Mouse (Mus musculus) stomach, embryonic 15.5 days (tissue): Measurements from ENCODE around the gene Add1. TPM values are rescaled to one million over a fixed set of nuclear protein-coding genes. Genes with fewer than 3 reads are reported as not detected.

ENCODE experiments used
- ATAC-seq: fragments of 200-750 bp; cut with Nextera tagmentation; 2 replicates; pipeline ENCODE4 v1.8.0; 2017; ENCODE audit warnings: low read depth, moderate number of reproducible peaks, moderate TSS enrichment; ENCODE audit not compliant: insufficient read depth, low FRiP score
- H3K27ac ChIP-seq: fragments of 300-500 bp; sonication (generic); 2 replicates; pipeline ENCODE4 v1.5.1; 2015; ENCODE audit warnings: mild to moderate bottlenecking, inconsistent platforms
- H3K27me3 ChIP-seq: fragments of 300-500 bp; sonication (generic); replicated peaks from 2 replicates; pipeline ENCODE4 v1.6.1; 2015; ENCODE audit warnings: inconsistent platforms
- H3K36me3 ChIP-seq: fragments of 300-500 bp; sonication (generic); 2 replicates; pipeline ENCODE4 v1.6.1; 2015; ENCODE audit warnings: inconsistent platforms
- H3K4me1 ChIP-seq: fragments of 300-500 bp; sonication (generic); 2 replicates; pipeline ENCODE4 v1.6.1; 2015; ENCODE audit warnings: inconsistent platforms
- H3K4me2 ChIP-seq: fragments of 300-500 bp; sonication (generic); 2 replicates; pipeline ENCODE4 v1.6.1; 2015; ENCODE audit warnings: mild to moderate bottlenecking, inconsistent platforms
- H3K4me3 ChIP-seq: fragments of 300-500 bp; sonication (generic); replicated peaks from 2 replicates; pipeline ENCODE4 v1.5.1; 2015; ENCODE audit warnings: inconsistent platforms
- H3K9ac ChIP-seq: fragments of 300-500 bp; sonication (generic); 2 replicates; pipeline ENCODE4 v1.6.1; 2015; ENCODE audit warnings: inconsistent platforms
- H3K9me3 ChIP-seq: fragments of 300-500 bp; sonication (generic); 2 replicates; pipeline ENCODE4 v1.6.1; 2016; ENCODE audit warnings: inconsistent platforms
- whole genome bisulfite sequencing: fragments of 180-500 bp; shearing (Covaris S2); methylation state at CpG from one replicate; pipeline ENCODE4 v1.1.7; 2015; 5-methylcytosine and 5-hydroxymethylcytosine counted together
- microRNA-seq: library from miRNA; unstranded; fragments of <30 nt; microRNA quantifications from one replicate; pipeline ENCODE4, GENCODE M21; 2016
- polyA plus RNA-seq: library from polyadenylated mRNA; unstranded; fragments of >200 nt; fragmentation: Nextera tagmentation; extraction: Ambion mirVana; gene quantifications from 2 replicates; pipeline ENCODE4 v1.2.1, GENCODE M21; 2015

Gene Add1
- polyA plus RNA-seq, 1 experiment from 2014 or later: 168 TPM

DNA sequence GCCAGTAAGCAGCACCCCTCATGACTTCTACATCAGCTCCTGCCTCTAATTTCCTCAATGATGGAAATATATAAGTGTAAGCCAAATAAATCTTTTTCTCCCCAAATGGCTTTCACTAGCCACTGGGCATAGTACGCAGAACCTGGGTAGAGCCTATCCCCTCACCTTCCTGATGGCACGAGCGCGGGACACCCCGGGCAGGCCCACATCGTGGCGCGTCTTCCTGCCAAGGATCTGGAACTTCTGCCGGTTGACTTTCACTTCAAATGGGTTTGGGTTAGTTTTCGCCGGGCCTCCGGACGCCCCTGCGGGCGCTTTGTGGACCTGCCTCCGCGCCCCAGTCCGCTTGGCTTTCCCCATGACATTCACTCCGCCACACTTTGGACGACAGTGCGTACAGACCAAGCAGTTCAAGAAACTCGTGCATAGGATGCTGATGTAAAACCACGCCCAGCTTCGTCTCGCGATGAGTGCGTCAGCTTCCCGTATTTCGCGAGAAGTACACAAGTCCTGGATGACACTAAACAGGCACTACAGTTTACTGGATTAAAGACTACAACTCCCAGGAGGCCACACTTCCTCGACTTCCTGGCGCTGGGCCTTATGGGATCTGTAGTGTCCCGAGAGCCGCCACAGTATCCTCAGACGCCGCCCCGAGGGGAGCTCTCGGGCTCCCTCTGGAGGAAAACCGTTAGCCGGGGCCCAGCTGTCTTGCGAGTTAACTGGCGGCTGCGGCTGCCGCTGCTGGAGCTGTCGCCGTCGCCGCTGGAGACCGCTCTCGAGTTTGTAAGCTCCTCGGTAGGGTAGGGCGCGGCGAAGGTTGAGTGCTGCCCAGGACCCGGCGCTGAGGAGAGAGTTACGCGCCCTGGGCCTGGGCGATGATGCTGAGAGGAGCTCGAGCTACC is 86.5 kb downstream of the Add1 start, which contains the start of the genes Nop14 and Grk4:
TSS of gene Nop14 (minus strand) at position 463 of the 905 bp plus-strand sequence.
TSS of gene Grk4 (plus strand) at position 694 of the 905 bp plus-strand sequence.
- peak within 1 kb of the TSS; percentile 84 for H3K27ac ChIP-seq
- H3K4me1 ChIP-seq: peaks cover 3% of the 10 kb centered on the region
- no peaks in the 10 kb centered on the region for H3K9me3 ChIP-seq
- no peaks in the 10 kb centered on the region for H3K27me3 ChIP-seq
- WGBS: under 1% methylated on average over 60 of the region's 60 CpGs
- H3K36me3 ChIP-seq: peaks cover 9% of the 10 kb centered on the region
- peak within 1 kb of the TSS; percentile 72 for H3K4me3 ChIP-seq
- H3K4me2 ChIP-seq: peak within 1 kb of the TSS; percentile 73
- peak; percentile 100 for ATAC-seq
- H3K9ac ChIP-seq: peak within 1 kb of the TSS; percentile 51

GRCm38 (mm10) chr5:34660591-34661130 is 87.2 kb downstream of the Add1 start:
- H3K36me3 ChIP-seq: peaks cover 5% of the 10 kb centered on the region; the same call in 1 of the 2 replicates
- H3K27ac ChIP-seq: peak overlapping the region; percentile 84
- H3K9ac ChIP-seq: peak overlapping the region; percentile 27
- peak overlapping the region; percentile 72 for H3K4me3 ChIP-seq
- no peaks in the 10 kb centered on the region for H3K27me3 ChIP-seq
- WGBS: under 1% methylated on average over 57 of the region's 57 CpGs
- peak overlapping the region; percentile 68 for H3K4me2 ChIP-seq
- no peak for ATAC-seq
- peaks cover 3% of the 10 kb centered on the region for H3K4me1 ChIP-seq
- no peaks in the 10 kb centered on the region for H3K9me3 ChIP-seq

GRCm38 (mm10) chr5:34661909-34662308 is 88.4 kb downstream of the Add1 start:
- H3K9ac ChIP-seq: no peak overlapping the region
- ATAC-seq: no peak
- no peaks in the 10 kb centered on the region for H3K27me3 ChIP-seq
- WGBS: 76% methylated on average over 4 of the region's 4 CpGs
- no peaks in the 10 kb centered on the region for H3K9me3 ChIP-seq
- no peaks in the 10 kb centered on the region for H3K36me3 ChIP-seq
- no peak overlapping the region for H3K27ac ChIP-seq
- H3K4me1 ChIP-seq: peaks cover 3% of the 10 kb centered on the region
- H3K4me3 ChIP-seq: peak overlapping the region; percentile 72; the same call in 1 of the 2 replicates
- H3K4me2 ChIP-seq: no peak overlapping the region

DNA sequence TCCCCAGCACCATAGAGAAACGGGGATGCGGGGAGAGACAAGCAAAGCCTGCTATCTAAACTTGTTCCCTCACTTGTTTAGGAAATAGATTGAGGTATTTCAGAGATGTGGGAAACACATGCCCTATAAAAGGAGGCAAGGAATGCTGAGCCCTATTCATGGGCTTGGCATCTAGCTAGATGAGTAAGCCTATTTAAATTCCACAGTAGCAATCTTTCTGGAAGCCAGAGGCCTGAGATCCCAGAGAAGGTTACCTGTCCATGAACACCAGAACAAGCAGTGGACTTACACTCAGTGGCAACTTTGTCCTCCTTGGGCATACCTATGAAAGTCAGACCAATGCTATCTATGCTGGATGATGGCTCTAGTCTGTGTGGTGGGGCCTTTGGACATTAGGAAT is 89.8 kb downstream of the Add1 start:
- ATAC-seq: no peak
- Histone ChIP-seq H3K9me3 (no peaks in the 10 kb centered on the region), H3K27me3 (no peaks in the 10 kb centered on the region), H3K27ac (no peak overlapping the region), H3K36me3 (no peaks in the 10 kb centered on the region), H3K4me2 (no peak overlapping the region), H3K4me3 (no peak overlapping the region), H3K4me1 (peaks cover 3% of the 10 kb centered on the region), H3K9ac (no peak overlapping the region)
- whole genome bisulfite sequencing: 90% methylated on average over 2 of the region's 2 CpGs

DNA sequence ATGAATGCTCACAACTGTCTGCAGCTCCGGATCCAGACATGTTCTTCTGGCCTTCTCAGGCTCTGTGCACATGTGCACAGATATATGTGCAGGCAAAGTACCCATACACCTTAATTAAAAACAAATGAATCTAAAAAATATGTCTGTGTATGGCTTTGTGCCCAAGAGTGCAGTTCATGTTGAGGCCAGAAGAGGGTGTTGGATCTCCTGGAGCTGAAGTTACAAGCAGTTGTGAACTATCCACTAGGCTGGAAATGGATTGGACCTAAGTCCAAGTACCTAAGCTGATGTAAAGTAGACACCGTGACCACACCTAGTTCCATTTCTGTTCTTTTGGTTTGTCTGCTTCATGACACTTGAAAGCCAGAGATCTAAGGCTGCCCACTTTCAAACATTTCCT is 96.0 kb downstream of the Add1 start:
- no peak for ATAC-seq
- H3K36me3 ChIP-seq: no peaks in the 10 kb centered on the region
- H3K4me1 ChIP-seq: no peaks in the 10 kb centered on the region
- no peak overlapping the region for H3K4me2 ChIP-seq
- no peaks in the 10 kb centered on the region for H3K9me3 ChIP-seq
- no peak overlapping the region for H3K4me3 ChIP-seq
- 75% methylated on average over 2 of the region's 2 CpGs for WGBS
- no peak overlapping the region for H3K9ac ChIP-seq
- H3K27me3 ChIP-seq: no peaks in the 10 kb centered on the region
- no peak overlapping the region for H3K27ac ChIP-seq

DNA sequence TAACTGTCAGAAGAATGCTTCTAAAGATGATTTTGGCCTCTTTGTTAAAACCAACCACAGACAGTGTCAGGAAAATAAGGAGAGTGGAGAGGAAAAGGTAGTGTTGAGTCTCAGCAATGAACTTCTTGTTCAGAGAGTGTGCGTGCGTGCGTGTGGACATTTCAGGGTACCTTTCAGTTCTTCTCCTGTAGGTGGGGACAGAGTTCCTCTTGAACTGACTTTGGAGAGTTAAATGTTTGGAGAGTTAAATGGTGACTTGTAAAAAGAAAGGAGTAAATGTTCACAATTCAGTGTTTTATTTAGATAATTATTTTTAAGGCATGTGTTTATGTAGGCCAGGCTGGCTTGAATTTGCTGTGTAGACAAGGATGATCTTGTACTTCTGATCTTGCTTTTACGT is 96.8 kb downstream of the Add1 start:
- no peak overlapping the region for H3K9ac ChIP-seq
- no peaks in the 10 kb centered on the region for H3K36me3 ChIP-seq
- no peak overlapping the region for H3K27ac ChIP-seq
- H3K4me1 ChIP-seq: no peaks in the 10 kb centered on the region
- no peaks in the 10 kb centered on the region for H3K27me3 ChIP-seq
- H3K9me3 ChIP-seq: no peaks in the 10 kb centered on the region
- no peak for ATAC-seq
- WGBS: 82% methylated on average over 4 of the region's 4 CpGs
- no peak overlapping the region for H3K4me2 ChIP-seq
- H3K4me3 ChIP-seq: no peak overlapping the region

Small RNA genes lying within 50 kb of the gene (microRNA-seq; reads per million reads assigned to microRNA genes)
- 2.1 reads per million, percentile 4 among the genes with 10 or more reads in this experiment for gene Mir7036b

Other genes with a start within 250 kb of the Add1 start
- 138 and 151 TPM in 2 replicates for gene Rnf4, start 237.4 kb upstream of the Add1 start, polyA plus RNA-seq
- 10.3 and 11.8 TPM in 2 replicates for gene Fam193a, start 203.7 kb upstream of the Add1 start, polyA plus RNA-seq
- gene Tnip2, start 59.7 kb upstream of the Add1 start, polyA plus RNA-seq: 22.9 and 23.2 TPM in 2 replicates
- 5.9 and 10.9 TPM in 2 replicates for gene Sh3bp2, start 47.8 kb upstream of the Add1 start, polyA plus RNA-seq
- gene Mfsd10, start 63.5 kb downstream of the Add1 start, polyA plus RNA-seq: 119 and 147 TPM in 2 replicates
- 22.8 and 25.9 TPM in 2 replicates for gene Nop14, start 86.5 kb downstream of the Add1 start, polyA plus RNA-seq
- 1.8 and 2.4 TPM in 2 replicates for gene Grk4, start 86.7 kb downstream of the Add1 start, polyA plus RNA-seq
- gene Htt, start 188.1 kb downstream of the Add1 start, polyA plus RNA-seq: 11.9 TPM in 2 replicates